Mouse (Mus musculus) bone marrow macrophage, adult 2 months (primary cell): ENCODE data around the gene Pde3a. TPM values are rescaled to one million over a fixed set of nuclear protein-coding genes. Genes with fewer than 3 reads are reported as not detected.

ENCODE experiments used
- H3K27ac ChIP-seq: 2 replicates; pipeline ENCODE4 v1.5.1; 2012; ENCODE audit warnings: low read depth, low read length; ENCODE audit not compliant: insufficient read depth
- H3K4me1 ChIP-seq: 2 replicates; pipeline ENCODE4 v1.6.1; 2012; ENCODE audit warnings: low read length; ENCODE audit not compliant: control insufficient read depth, insufficient read depth
- H3K4me3 ChIP-seq: 2 replicates; pipeline ENCODE4 v1.5.1; 2012; ENCODE audit warnings: mild to moderate bottlenecking, low read length, moderate library complexity; ENCODE audit not compliant: insufficient read depth
- CTCF ChIP-seq: IDR thresholded peaks from 2 replicates; pipeline ENCODE4 v1.5.1; 2012; ENCODE audit warnings: low read depth, mild to moderate bottlenecking, low read length, moderate library complexity
- POLR2A ChIP-seq: IDR thresholded peaks from 2 replicates; pipeline ENCODE4 v1.6.1; 2012; ENCODE audit warnings: mild to moderate bottlenecking, low read depth, low read length, borderline replicate concordance
- polyA plus RNA-seq: library from polyadenylated mRNA; stranded (reverse); fragments of >200 nt; gene quantifications from 2 replicates; pipeline ENCODE4 v1.2.4, GENCODE M21; 2012; ENCODE audit not compliant: missing spikeins, insufficient read depth, insufficient read length

The Pde3a gene
- polyA plus RNA-seq, 1 experiment, result 0.12 TPM

- H3K27ac ChIP-seq, result no peak overlapping the region
- H3K4me3 ChIP-seq, result no peak overlapping the region
- H3K4me1 ChIP-seq, result no peaks in the 10 kb centered on the region
- TF ChIP-seq CTCF, result no peak
- TF ChIP-seq POLR2A, result no peak
These were observed 132.4 kb downstream of the Pde3a start for GRCm38 (mm10) chr6:141381473-141381872.

GRCm38 (mm10) chr6:141381881-141382370 is 132.9 kb downstream of the Pde3a start:
- Histone ChIP-seq H3K27ac (no peak overlapping the region), H3K4me1 (no peaks in the 10 kb centered on the region), H3K4me3 (no peak overlapping the region)
- no peak for TF ChIP-seq POLR2A
- no peak for TF ChIP-seq CTCF

- no peak overlapping the region for H3K27ac ChIP-seq
- no peaks in the 10 kb centered on the region for H3K4me1 ChIP-seq
- TF ChIP-seq POLR2A (no peak), CTCF (no peak)
- H3K4me3 ChIP-seq, result no peak overlapping the region
These were observed 139.0 kb downstream of the Pde3a start for GRCm38 (mm10) chr6:141388104-141388503.

GRCm38 (mm10) chr6:141395926-141396325 is 146.9 kb downstream of the Pde3a start:
- Histone ChIP-seq H3K27ac (no peak overlapping the region), H3K4me1 (no peaks in the 10 kb centered on the region), H3K4me3 (no peak overlapping the region)
- TF ChIP-seq POLR2A (no peak), CTCF (no peak)

GRCm38 (mm10) chr6:141399411-141399810 is 150.3 kb downstream of the Pde3a start:
- Histone ChIP-seq H3K27ac (no peak overlapping the region), H3K4me3 (no peak overlapping the region), H3K4me1 (no peaks in the 10 kb centered on the region)
- TF ChIP-seq POLR2A (no peak), CTCF (no peak)

- TF ChIP-seq POLR2A (no peak), CTCF (no peak)
- Histone ChIP-seq H3K27ac (no peak overlapping the region), H3K4me3 (no peak overlapping the region), H3K4me1 (no peaks in the 10 kb centered on the region)
These were observed 154.9 kb downstream of the Pde3a start for GRCm38 (mm10) chr6:141403943-141404342.

GRCm38 (mm10) chr6:141404649-141405048 is 155.6 kb downstream of the Pde3a start:
- Histone ChIP-seq H3K4me1 (no peaks in the 10 kb centered on the region), H3K27ac (no peak overlapping the region), H3K4me3 (no peak overlapping the region)
- TF ChIP-seq POLR2A, result no peak
- TF ChIP-seq CTCF, result no peak

GRCm38 (mm10) chr6:141405496-141405895 is 156.4 kb downstream of the Pde3a start:
- no peak for TF ChIP-seq POLR2A
- TF ChIP-seq CTCF, result no peak
- H3K4me1 ChIP-seq, result no peaks in the 10 kb centered on the region
- H3K27ac ChIP-seq, result no peak overlapping the region
- H3K4me3 ChIP-seq, result no peak overlapping the region

GRCm38 (mm10) chr6:141408758-141409157 is 159.7 kb downstream of the Pde3a start:
- TF ChIP-seq POLR2A (no peak), CTCF (no peak)
- Histone ChIP-seq H3K4me1 (no peaks in the 10 kb centered on the region), H3K4me3 (no peak overlapping the region), H3K27ac (no peak overlapping the region)

GRCm38 (mm10) chr6:141410836-141411235 is 161.8 kb downstream of the Pde3a start:
- H3K4me3 ChIP-seq, result no peak overlapping the region
- no peaks in the 10 kb centered on the region for H3K4me1 ChIP-seq
- H3K27ac ChIP-seq, result no peak overlapping the region
- TF ChIP-seq POLR2A (no peak), CTCF (no peak)

- no peaks in the 10 kb centered on the region for H3K4me1 ChIP-seq
- no peak overlapping the region for H3K4me3 ChIP-seq
- no peak for TF ChIP-seq POLR2A
- TF ChIP-seq CTCF, result no peak
- no peak overlapping the region for H3K27ac ChIP-seq
These were observed 176.0 kb downstream of the Pde3a start for GRCm38 (mm10) chr6:141425114-141425513.
